Mouse (Mus musculus): Measurements from ENCODE around the gene Stat3. TPM values are rescaled to one million over a fixed set of nuclear protein-coding genes. Genes with fewer than 3 reads are reported as not detected.

Stat3 gene
- polyA plus RNA-seq, 1 experiment from 2014 or later = 45.0 TPM

- no peaks in the 10 kb centered on the region for H3K4me1 ChIP-seq (ENCODE audit: control insufficient read depth, insufficient read depth, low read length)
- H3K4me3 ChIP-seq (ENCODE audit: low read depth, low read length) = no peak overlapping the region
- 81% methylated on average over 10 of the region's 10 CpGs for WGBS (ENCODE audit: insufficient replicate concordance)
- no peak for ATAC-seq (replicated peaks; ENCODE audit: insufficient number of reproducible peaks, low FRiP score, low TSS enrichment)
- H3K9ac ChIP-seq (ENCODE audit: low read depth, low read length) = no peak overlapping the region
- H3K9me3 ChIP-seq (replicated peaks; ENCODE audit: control insufficient read depth, low read length) = no peaks in the 10 kb centered on the region
- no peak overlapping the region for H3K27ac ChIP-seq (ENCODE audit: low read depth, low read length)
- H3K27me3 ChIP-seq (ENCODE audit: control insufficient read depth, insufficient read depth, low read length) = no peaks in the 10 kb centered on the region
- H3K4me2 ChIP-seq = no peak overlapping the region
- no peaks in the 10 kb centered on the region for H3K36me3 ChIP-seq (ENCODE audit: control insufficient read depth, insufficient read depth, low read length)
These were observed 68.9 kb downstream of the Stat3 start for GRCm38 (mm10) chr11:100870256-100870967.

DNA sequence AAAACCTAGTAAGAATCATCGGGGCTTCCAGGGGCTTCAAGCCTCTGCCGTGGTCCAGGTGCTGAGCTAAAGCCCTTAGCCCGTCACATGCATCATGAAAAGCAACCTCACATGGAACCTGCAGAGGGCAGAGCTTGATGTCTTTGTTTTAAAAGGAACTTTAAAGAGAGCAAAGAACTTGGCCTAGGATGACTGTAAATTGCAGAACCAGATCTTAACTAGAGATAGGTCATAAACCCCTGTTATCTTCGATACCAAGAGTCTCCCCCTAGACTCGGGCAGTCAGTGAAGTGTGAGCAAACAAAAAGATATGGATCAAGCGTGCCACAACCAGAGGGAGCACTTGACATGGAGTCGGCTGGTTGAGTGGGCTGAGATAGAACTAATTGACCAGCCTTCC, 73.7 kb downstream of the Stat3 start:
- no peak for ATAC-seq (replicated peaks; ENCODE audit: insufficient number of reproducible peaks, low FRiP score, low TSS enrichment)
- Histone ChIP-seq H3K4me2 (no peak overlapping the region), H3K27me3 (ENCODE audit: control insufficient read depth, insufficient read depth, low read length) (peaks cover 2% of the 10 kb centered on the region), H3K4me1 (ENCODE audit: control insufficient read depth, insufficient read depth, low read length) (0 out of 2 replicates have a peak, but pooled peaks cover 5% of the 10 kb centered on the region), H3K27ac (ENCODE audit: low read depth, low read length) (no peak overlapping the region), H3K9me3 (replicated peaks; ENCODE audit: control insufficient read depth, low read length) (no peaks in the 10 kb centered on the region), H3K4me3 (ENCODE audit: low read depth, low read length) (no peak overlapping the region), H3K36me3 (ENCODE audit: control insufficient read depth, insufficient read depth, low read length) (no peaks in the 10 kb centered on the region), H3K9ac (ENCODE audit: low read depth, low read length) (no peak overlapping the region)
- 60% methylated on average over 7 of the region's 7 CpGs for WGBS (ENCODE audit: insufficient replicate concordance)

GRCm38 (mm10) chr11:100863141-100863540, 76.2 kb downstream of the Stat3 start:
- Histone ChIP-seq H3K4me3 (ENCODE audit: low read depth, low read length) (no peak overlapping the region), H3K9ac (ENCODE audit: low read depth, low read length) (no peak overlapping the region), H3K27ac (ENCODE audit: low read depth, low read length) (no peak overlapping the region), H3K27me3 (ENCODE audit: control insufficient read depth, insufficient read depth, low read length) (peaks cover 7% of the 10 kb centered on the region), H3K36me3 (ENCODE audit: control insufficient read depth, insufficient read depth, low read length) (no peaks in the 10 kb centered on the region), H3K4me2 (no peak overlapping the region), H3K4me1 (ENCODE audit: control insufficient read depth, insufficient read depth, low read length) (peaks cover 5% of the 10 kb centered on the region; the same call in 1 of the 2 replicates), H3K9me3 (replicated peaks; ENCODE audit: control insufficient read depth, low read length) (no peaks in the 10 kb centered on the region)
- WGBS (ENCODE audit: insufficient replicate concordance) = 88% methylated on average over 10 of the region's 10 CpGs
- ATAC-seq (replicated peaks; ENCODE audit: insufficient number of reproducible peaks, low FRiP score, low TSS enrichment) = no peak

- 30% methylated on average over 3 of the region's 3 CpGs for WGBS (ENCODE audit: insufficient replicate concordance)
- Histone ChIP-seq H3K36me3 (ENCODE audit: control insufficient read depth, insufficient read depth, low read length) (no peaks in the 10 kb centered on the region), H3K9me3 (replicated peaks; ENCODE audit: control insufficient read depth, low read length) (no peaks in the 10 kb centered on the region), H3K27me3 (ENCODE audit: control insufficient read depth, insufficient read depth, low read length) (peaks cover 7% of the 10 kb centered on the region), H3K4me3 (ENCODE audit: low read depth, low read length) (no peak overlapping the region), H3K9ac (ENCODE audit: low read depth, low read length) (no peak overlapping the region), H3K4me2 (no peak overlapping the region), H3K4me1 (ENCODE audit: control insufficient read depth, insufficient read depth, low read length) (peaks cover 5% of the 10 kb centered on the region; the same call in 1 of the 2 replicates), H3K27ac (ENCODE audit: low read depth, low read length) (no peak overlapping the region)
- no peak for ATAC-seq (replicated peaks; ENCODE audit: insufficient number of reproducible peaks, low FRiP score, low TSS enrichment)
These were observed 77.5 kb downstream of the Stat3 start for GRCm38 (mm10) chr11:100861836-100862235.

DNA sequence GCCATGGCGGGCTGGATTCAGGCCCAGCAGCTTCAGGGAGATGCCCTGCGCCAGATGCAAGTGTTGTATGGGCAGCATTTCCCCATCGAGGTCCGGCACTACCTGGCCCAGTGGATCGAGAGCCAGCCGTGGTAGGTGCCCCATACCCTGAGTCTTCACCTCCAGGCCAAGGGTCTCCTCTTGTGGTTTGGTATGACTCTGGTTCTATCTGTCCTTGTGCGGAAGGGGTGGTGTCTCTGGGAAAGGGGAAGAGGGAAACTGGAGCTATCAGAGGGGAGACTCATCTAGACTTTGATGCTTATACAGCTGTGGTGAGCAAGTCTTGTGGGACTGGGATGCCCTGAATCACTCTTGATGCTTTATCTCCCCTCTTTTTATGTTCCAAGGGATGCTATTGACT, 78.0 kb downstream of the Stat3 start:
- H3K27me3 ChIP-seq (ENCODE audit: control insufficient read depth, insufficient read depth, low read length) = peaks cover 7% of the 10 kb centered on the region
- no peaks in the 10 kb centered on the region for H3K36me3 ChIP-seq (ENCODE audit: control insufficient read depth, insufficient read depth, low read length)
- H3K4me1 ChIP-seq (ENCODE audit: control insufficient read depth, insufficient read depth, low read length) = peaks cover 5% of the 10 kb centered on the region; the same call in 1 of the 2 replicates
- H3K4me2 ChIP-seq = peak overlapping the region; percentile 68
- no peak overlapping the region for H3K27ac ChIP-seq (ENCODE audit: low read depth, low read length)
- no peak for ATAC-seq (replicated peaks; ENCODE audit: insufficient number of reproducible peaks, low FRiP score, low TSS enrichment)
- H3K4me3 ChIP-seq (ENCODE audit: low read depth, low read length) = 0 out of 2 replicates have a peak overlapping the region, but pooled peaks have one; percentile 65
- WGBS (ENCODE audit: insufficient replicate concordance) = 73% methylated on average over 7 of the region's 7 CpGs
- no peaks in the 10 kb centered on the region for H3K9me3 ChIP-seq (replicated peaks; ENCODE audit: control insufficient read depth, low read length)
- no peak overlapping the region for H3K9ac ChIP-seq (ENCODE audit: low read depth, low read length)

DNA sequence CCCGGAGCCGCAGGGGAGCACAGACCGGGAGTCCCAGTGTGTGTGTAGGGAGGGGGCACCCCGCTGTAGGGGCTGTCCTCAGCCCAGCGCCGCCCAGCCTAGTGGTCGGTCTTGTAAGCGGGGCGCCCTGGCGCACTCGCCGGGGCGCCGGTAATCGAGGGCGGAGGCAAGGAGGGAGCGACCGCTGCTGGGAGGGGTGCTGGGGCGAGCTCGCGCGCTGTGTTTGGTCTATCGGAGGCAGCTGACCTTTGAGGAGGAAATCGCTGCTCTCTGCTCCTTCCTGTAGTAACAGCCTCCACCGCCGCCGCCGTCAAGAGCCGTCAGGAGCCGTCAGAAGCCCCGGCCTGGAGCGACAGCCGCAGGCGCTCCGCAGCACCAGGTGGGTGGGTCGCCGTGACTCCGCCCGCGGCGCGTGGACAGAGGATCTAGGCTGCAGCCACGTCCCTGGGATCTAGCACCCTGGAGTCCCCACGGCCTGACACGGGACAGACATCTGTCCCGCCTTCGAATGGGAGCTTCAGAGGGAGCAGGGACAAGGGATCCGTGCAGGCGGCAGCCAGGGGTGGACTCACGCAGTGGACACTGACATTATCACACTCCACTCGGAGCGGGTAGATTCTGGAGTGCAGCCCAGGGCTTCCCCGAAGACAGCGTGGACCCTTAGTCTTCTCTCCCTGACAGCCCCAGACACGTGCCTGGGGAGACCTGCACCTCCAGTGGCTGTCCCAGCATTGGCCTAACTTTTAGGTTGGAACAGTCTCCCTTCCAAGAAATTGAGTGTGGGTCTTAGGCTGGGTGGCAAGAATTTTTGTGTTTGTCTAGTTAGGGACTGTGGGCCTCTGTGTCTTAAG, 78.9 kb downstream of the Stat3 start:
- peak overlapping the region; percentile 68 for H3K4me2 ChIP-seq
- peaks cover 12% of the 10 kb centered on the region for H3K27me3 ChIP-seq (ENCODE audit: control insufficient read depth, insufficient read depth, low read length)
- 1% methylated on average over 50 of the region's 55 CpGs for WGBS (ENCODE audit: insufficient replicate concordance)
- H3K9me3 ChIP-seq (replicated peaks; ENCODE audit: control insufficient read depth, low read length) = no peaks in the 10 kb centered on the region
- no peaks in the 10 kb centered on the region for H3K36me3 ChIP-seq (ENCODE audit: control insufficient read depth, insufficient read depth, low read length)
- peaks cover 5% of the 10 kb centered on the region; the same call in 1 of the 2 replicates for H3K4me1 ChIP-seq (ENCODE audit: control insufficient read depth, insufficient read depth, low read length)
- H3K27ac ChIP-seq (ENCODE audit: low read depth, low read length) = peak overlapping the region; percentile 59
- ATAC-seq (replicated peaks; ENCODE audit: insufficient number of reproducible peaks, low FRiP score, low TSS enrichment) = peak; percentile 88
- peak overlapping the region; percentile 65 for H3K4me3 ChIP-seq (ENCODE audit: low read depth, low read length)
- peak overlapping the region; percentile 74 for H3K9ac ChIP-seq (ENCODE audit: low read depth, low read length)

- Histone ChIP-seq H3K9ac (ENCODE audit: low read depth, low read length) (no peak overlapping the region; the same call in 1 of the 2 replicates), H3K36me3 (ENCODE audit: control insufficient read depth, insufficient read depth, low read length) (no peaks in the 10 kb centered on the region), H3K9me3 (replicated peaks; ENCODE audit: control insufficient read depth, low read length) (no peaks in the 10 kb centered on the region), H3K4me2 (peak overlapping the region; percentile 68), H3K4me1 (ENCODE audit: control insufficient read depth, insufficient read depth, low read length) (peaks cover 5% of the 10 kb centered on the region; the same call in 1 of the 2 replicates), H3K27ac (ENCODE audit: low read depth, low read length) (no peak overlapping the region), H3K4me3 (ENCODE audit: low read depth, low read length) (peak overlapping the region; percentile 65), H3K27me3 (ENCODE audit: control insufficient read depth, insufficient read depth, low read length) (peaks cover 16% of the 10 kb centered on the region)
- WGBS (ENCODE audit: insufficient replicate concordance) = 51% methylated on average over 6 of the region's 6 CpGs
- ATAC-seq (replicated peaks; ENCODE audit: insufficient number of reproducible peaks, low FRiP score, low TSS enrichment) = no peak
These were observed 79.7 kb downstream of the Stat3 start for GRCm38 (mm10) chr11:100859579-100860075.

GRCm38 (mm10) chr11:100858935-100859578, 80.3 kb downstream of the Stat3 start, which contains the start of gene Stat5a:
Gene Stat5a (plus strand): TSS chr11:100859351.
- peak within 1 kb of the TSS; percentile 68 for H3K4me2 ChIP-seq
- no peaks in the 10 kb centered on the region for H3K9me3 ChIP-seq (replicated peaks; ENCODE audit: control insufficient read depth, low read length)
- H3K27me3 ChIP-seq (ENCODE audit: control insufficient read depth, insufficient read depth, low read length) = peaks cover 19% of the 10 kb centered on the region
- peak within 1 kb of the TSS; percentile 65 for H3K4me3 ChIP-seq (ENCODE audit: low read depth, low read length)
- peaks cover 5% of the 10 kb centered on the region; the same call in 1 of the 2 replicates for H3K4me1 ChIP-seq (ENCODE audit: control insufficient read depth, insufficient read depth, low read length)
- H3K27ac ChIP-seq (ENCODE audit: low read depth, low read length) = peak within 1 kb of the TSS; percentile 59
- no peak for ATAC-seq (replicated peaks; ENCODE audit: insufficient number of reproducible peaks, low FRiP score, low TSS enrichment)
- no peaks in the 10 kb centered on the region for H3K36me3 ChIP-seq (ENCODE audit: control insufficient read depth, insufficient read depth, low read length)
- H3K9ac ChIP-seq (ENCODE audit: low read depth, low read length) = peak within 1 kb of the TSS; percentile 74
- 57% methylated on average over 9 of the region's 9 CpGs for WGBS (ENCODE audit: insufficient replicate concordance)

Measured in heart, embryonic 11.5 days (tissue).